Mouse (Mus musculus) olfactory bulb, adult 2 months (tissue): Measurements from ENCODE around the gene Gm960.

Experiments used
- CTCF ChIP-seq: fragments of 200-500 bp; IDR thresholded peaks from 2 replicates; pipeline ENCODE4 v1.5.1; 2012; ENCODE audit warnings: low read depth, mild to moderate bottlenecking, low read length, moderate library complexity; ENCODE audit not compliant: insufficient read depth
- POLR2A ChIP-seq: fragments of 200-500 bp; IDR thresholded peaks from 2 replicates; pipeline ENCODE4 v1.6.1; 2012; ENCODE audit warnings: mild to moderate bottlenecking, low read depth, low read length, moderate library complexity; ENCODE audit not compliant: insufficient read depth

DNA sequence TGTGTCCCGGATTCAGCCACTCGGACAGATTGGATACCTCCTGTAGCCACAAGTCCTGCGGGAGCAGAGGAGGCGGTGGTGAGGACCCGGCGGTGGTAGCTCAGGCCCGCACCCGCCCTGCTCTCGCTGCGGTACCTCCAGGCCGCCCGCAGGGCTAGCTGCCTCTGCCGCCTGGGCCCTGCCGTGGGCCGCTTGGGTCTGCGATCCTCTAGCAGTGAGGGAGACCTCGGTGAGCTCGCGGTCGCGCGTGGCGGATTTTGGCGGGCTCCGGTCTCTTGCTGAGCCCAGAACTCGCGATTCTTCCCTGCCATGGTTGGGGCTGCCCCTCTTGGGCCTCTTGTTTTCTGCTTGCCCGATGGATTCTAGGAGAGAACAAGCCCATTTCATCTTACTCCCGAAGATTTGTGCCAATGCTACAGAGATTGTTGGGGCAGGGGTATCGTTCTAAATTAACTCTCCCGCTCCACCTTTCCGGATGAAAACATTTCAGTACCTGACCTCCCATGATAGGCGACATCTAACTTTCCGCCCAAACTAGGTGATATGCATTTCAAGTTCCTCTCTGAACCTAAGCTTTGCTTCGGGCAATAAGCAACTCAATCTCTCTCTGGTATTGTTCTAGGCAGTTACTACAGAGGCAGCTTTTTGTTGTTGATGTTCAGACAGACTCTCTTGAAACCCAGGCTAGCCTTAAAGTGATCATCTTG, 72.5 kb downstream of the Gm960 start:
- no peak for TF ChIP-seq CTCF
- no peak for TF ChIP-seq POLR2A
